In genomic region chr12:109542011-109542410, GRCm38 (mm10) we compare ENCODE assay signal across 8 mouse cellular contexts. TPM values are rescaled to one million over a fixed set of nuclear protein-coding genes. Genes with fewer than 3 reads are reported as not detected.
A peak's percentile ranks its signal among the peaks of the same experiment; 100 is the strongest.
DNase-seq lines count a peak whose midpoint lies in the region; ATAC-seq and TF ChIP-seq lines count a peak whose summit lies in the region.

No protein-coding gene starts in this region.

- no peaks in the 10 kb centered on the region for H3K4me1 ChIP-seq in kidney, postnatal 0 days (replicated peaks; ENCODE audit: insufficient read depth, low read length)
- peaks cover 33% of the 10 kb centered on the region for H3K4me1 ChIP-seq in embryonic facial prominence, embryonic 10.5 days
- H3K4me1 ChIP-seq in intestine, embryonic 16.5 days (ENCODE audit: control insufficient read depth, insufficient read depth, low read length): no peaks in the 10 kb centered on the region
- peaks cover 16% of the 10 kb centered on the region; the same call in 1 of the 2 replicates for H3K4me1 ChIP-seq in neural tube, embryonic 13.5 days (replicated peaks)

- no peak overlapping the region for H3K27ac ChIP-seq in kidney, postnatal 0 days
- H3K27ac ChIP-seq in embryonic facial prominence, embryonic 10.5 days (replicated peaks): peak overlapping the region; percentile 81
- peak overlapping the region; percentile 36 for H3K27ac ChIP-seq in intestine, embryonic 16.5 days (ENCODE audit: low read length)
- H3K27ac ChIP-seq in neural tube, embryonic 13.5 days (replicated peaks): peak overlapping the region; percentile 84

- peak overlapping the region; percentile 46 for H3K4me2 ChIP-seq in kidney, postnatal 0 days (ENCODE audit: low read length)
- peak overlapping the region; percentile 44 for H3K4me2 ChIP-seq in intestine, embryonic 16.5 days (ENCODE audit: low read depth, low read length)
- peak overlapping the region; percentile 53 for H3K4me2 ChIP-seq in neural tube, embryonic 13.5 days

- peak overlapping the region; percentile 30 for H3K4me3 ChIP-seq in kidney, postnatal 0 days (replicated peaks; ENCODE audit: low read depth, low read length)
- H3K4me3 ChIP-seq in embryonic facial prominence, embryonic 10.5 days: peak overlapping the region; percentile 59
- H3K4me3 ChIP-seq in intestine, embryonic 16.5 days (ENCODE audit: low read length): peak overlapping the region; percentile 53
- H3K4me3 ChIP-seq in neural tube, embryonic 13.5 days: peak overlapping the region; percentile 55

- TF ChIP-seq CTCF in kidney, postnatal 0 days (IDR thresholded peaks at IDR 0.05; ENCODE audit: low read depth): peak; percentile 49

- H3K9ac ChIP-seq in kidney, postnatal 0 days (ENCODE audit: low read depth, low read length): no peak overlapping the region
- peak overlapping the region; percentile 69 for H3K9ac ChIP-seq in intestine, embryonic 16.5 days (ENCODE audit: low read depth, low read length)
- H3K9ac ChIP-seq in neural tube, embryonic 13.5 days: peak overlapping the region; percentile 89

- ATAC-seq in kidney, postnatal 0 days (replicated peaks; ENCODE audit: low FRiP score, low read depth): no peak
- ATAC-seq in intestine, embryonic 16.5 days: no peak
- ATAC-seq in neural tube, embryonic 13.5 days (ENCODE audit: low read depth): no peak
- ATAC-seq in activated CD4-positive, CD25-positive, alpha-beta regulatory T cell, adult 4 months: no peak

- 52% methylated on average over 14 of the region's 14 CpGs for WGBS in kidney, postnatal 0 days
- 41% methylated on average over 14 of the region's 14 CpGs for WGBS in embryonic facial prominence, embryonic 10.5 days
- WGBS in intestine, embryonic 16.5 days: 43% methylated on average over 14 of the region's 14 CpGs
- 42% methylated on average over 14 of the region's 14 CpGs for WGBS in neural tube, embryonic 13.5 days

- H3K9me3 ChIP-seq in kidney, postnatal 0 days (replicated peaks; ENCODE audit: low read length): peaks cover 13% of the 10 kb centered on the region
- peaks cover 64% of the 10 kb centered on the region for H3K9me3 ChIP-seq in embryonic facial prominence, embryonic 10.5 days
- H3K9me3 ChIP-seq in intestine, embryonic 16.5 days (ENCODE audit: control insufficient read depth, low read length): peaks cover 21% of the 10 kb centered on the region
- H3K9me3 ChIP-seq in neural tube, embryonic 13.5 days: peaks cover 48% of the 10 kb centered on the region

- DNase-seq in kidney, postnatal 0 days (ENCODE audit: low spot score): no peak
- DNase-seq in kidney, adult 8-10 months: no peak
- DNase-seq in adrenal gland, postnatal 25 days: peak; percentile 38
- peak; percentile 59 for DNase-seq in embryonic facial prominence, embryonic 10.5 days (ENCODE audit: low spot score)
- no peak for DNase-seq in urinary bladder, postnatal 10 days (ENCODE audit: low spot score)

- H3K27me3 ChIP-seq in kidney, postnatal 0 days (ENCODE audit: insufficient read depth, low read length): no peaks in the 10 kb centered on the region
- H3K27me3 ChIP-seq in embryonic facial prominence, embryonic 10.5 days (replicated peaks; ENCODE audit: low read depth, poor library complexity, severe bottlenecking): peaks cover 8% of the 10 kb centered on the region; the same call in 1 of the 2 replicates
- H3K27me3 ChIP-seq in intestine, embryonic 16.5 days (replicated peaks; ENCODE audit: control insufficient read depth, insufficient read depth, low read length): no peaks in the 10 kb centered on the region
- no peaks in the 10 kb centered on the region for H3K27me3 ChIP-seq in neural tube, embryonic 13.5 days

- H3K36me3 ChIP-seq in kidney, postnatal 0 days (ENCODE audit: insufficient read depth, low read length): no peaks in the 10 kb centered on the region
- peaks cover 49% of the 10 kb centered on the region for H3K36me3 ChIP-seq in embryonic facial prominence, embryonic 10.5 days (replicated peaks)
- H3K36me3 ChIP-seq in intestine, embryonic 16.5 days (ENCODE audit: control insufficient read depth, insufficient read depth, low read length): peaks cover 3% of the 10 kb centered on the region; the same call in 1 of the 2 replicates
- peaks cover 22% of the 10 kb centered on the region for H3K36me3 ChIP-seq in neural tube, embryonic 13.5 days

RNA-seq across cellular contexts. Expression of gene Rtl1, which starts 58.1 kb away (rescaled TPM):
- polyA plus RNA-seq in kidney, postnatal 0 days (2015; fragmentation: Nextera tagmentation; extraction: Ambion mirVana): 0.13 TPM in 2 replicates
- total RNA-seq in adrenal gland, postnatal 25 days (2021): 2.9 and 3.1 TPM in 2 replicates
- 0.87 and 0.88 TPM in 2 replicates for polyA plus RNA-seq in embryonic facial prominence, embryonic 10.5 days (2016; fragmentation: Nextera tagmentation; extraction: Ambion mirVana)
- polyA plus RNA-seq in intestine, embryonic 16.5 days (2015; fragmentation: Nextera tagmentation; extraction: Ambion mirVana): 0.98 TPM in 2 replicates
- polyA plus RNA-seq in neural tube, embryonic 13.5 days (2015; fragmentation: Nextera tagmentation; extraction: Ambion mirVana): 1.5 and 1.7 TPM in 2 replicates
- not detected for polyA plus RNA-seq in activated CD4-positive, CD25-positive, alpha-beta regulatory T cell, adult 4 months (2017; shearing (Covaris generic))

Comparison
In these comparisons a context has a peak if more than half of its experiments do, and no peak if none do; other contexts are left out.
1. DNase-seq: peak in adrenal gland, postnatal 25 days (single experiment) and embryonic facial prominence, embryonic 10.5 days (single experiment); none in kidney, postnatal 0 days (single experiment), kidney, adult 8-10 months (0 of 2) and urinary bladder, postnatal 10 days (single experiment).
2. Peak in every context shown above with its lines, with median percentiles within 50 percentile points of each other: H3K4me2 ChIP-seq and H3K4me3 ChIP-seq.